Mouse (Mus musculus) embryonic facial prominence, embryonic 15.5 days (tissue): ENCODE data around the gene Gnb1. TPM values are rescaled to one million over a fixed set of nuclear protein-coding genes. Genes with fewer than 3 reads are reported as not detected.
"Not testable (repeated sequence)": the region's sequence is repeated elsewhere in the genome, so short reads cannot be mapped to it uniquely, and the experiment has no call there.

Experiments
- ATAC-seq: fragments of 200-750 bp; cut with Nextera tagmentation; 2 replicates; pipeline ENCODE4 v1.8.0; 2017; ENCODE audit warnings: low read depth, moderate TSS enrichment; ENCODE audit not compliant: insufficient number of reproducible peaks, low FRiP score, low TSS enrichment
- H3K27ac ChIP-seq: fragments of 300-500 bp; sonication (generic); replicated peaks from 2 replicates; pipeline ENCODE4 v1.5.1; 2015; ENCODE audit warnings: mild to moderate bottlenecking, inconsistent platforms
- H3K27me3 ChIP-seq: fragments of 300-500 bp; sonication (generic); 2 replicates; pipeline ENCODE4 v1.6.1; 2015; ENCODE audit warnings: inconsistent platforms
- H3K36me3 ChIP-seq: fragments of 300-500 bp; sonication (generic); 2 replicates; pipeline ENCODE4 v1.6.1; 2015; ENCODE audit warnings: mild to moderate bottlenecking, inconsistent platforms
- H3K4me1 ChIP-seq: fragments of 300-500 bp; sonication (generic); 2 replicates; pipeline ENCODE4 v1.6.1; 2015; ENCODE audit warnings: inconsistent platforms
- H3K4me2 ChIP-seq: fragments of 300-500 bp; sonication (generic); replicated peaks from 2 replicates; pipeline ENCODE4 v1.6.1; 2015; ENCODE audit warnings: mild to moderate bottlenecking, inconsistent platforms
- H3K4me3 ChIP-seq: fragments of 300-500 bp; sonication (generic); replicated peaks from 2 replicates; pipeline ENCODE4 v1.5.1; 2015; ENCODE audit warnings: mild to moderate bottlenecking, inconsistent platforms
- H3K9ac ChIP-seq: fragments of 300-500 bp; sonication (generic); 2 replicates; pipeline ENCODE4 v1.6.1; 2015; ENCODE audit warnings: inconsistent platforms
- H3K9me3 ChIP-seq: fragments of 300-500 bp; sonication (generic); replicated peaks from 2 replicates; pipeline ENCODE4 v1.6.1; 2016; ENCODE audit warnings: inconsistent platforms
- WGBS: fragments of 180-500 bp; shearing (Covaris S2); methylation state at CpG from one replicate; pipeline ENCODE4 v1.1.7; 2015; 5-methylcytosine and 5-hydroxymethylcytosine counted together
- polyA plus RNA-seq: library from polyadenylated mRNA; unstranded; fragments of >200 nt; fragmentation: Nextera tagmentation; extraction: Ambion mirVana; gene quantifications from 2 replicates; pipeline ENCODE4 v1.2.1, GENCODE M21; 2015

Gnb1 gene
- polyA plus RNA-seq, 1 experiment from 2014 or later: 456 TPM

- Histone ChIP-seq H3K9ac (no peak overlapping the region), H3K27me3 (no peaks in the 10 kb centered on the region), H3K4me2 (no peak overlapping the region), H3K36me3 (no peaks in the 10 kb centered on the region), H3K9me3 (no peaks in the 10 kb centered on the region), H3K4me3 (no peak overlapping the region), H3K4me1 (peaks cover 27% of the 10 kb centered on the region), H3K27ac (no peak overlapping the region)
- ATAC-seq: no peak
- 41% methylated on average over 2 of the region's 2 CpGs for WGBS
Measured at GRCm38 (mm10) chr4:155568170-155568569, 77.0 kb downstream of the Gnb1 start.

GRCm38 (mm10) chr4:155568632-155569370 lies 77.6 kb downstream of the Gnb1 start:
- WGBS: 86% methylated on average over 7 of the region's 7 CpGs
- no peak overlapping the region for H3K4me3 ChIP-seq
- no peaks in the 10 kb centered on the region for H3K27me3 ChIP-seq
- peaks cover 27% of the 10 kb centered on the region for H3K4me1 ChIP-seq
- H3K27ac ChIP-seq: no peak overlapping the region
- H3K9ac ChIP-seq: no peak overlapping the region
- no peaks in the 10 kb centered on the region for H3K36me3 ChIP-seq
- H3K9me3 ChIP-seq: no peaks in the 10 kb centered on the region
- H3K4me2 ChIP-seq: no peak overlapping the region
- no peak for ATAC-seq

- 93% methylated on average over 6 of the region's 6 CpGs for WGBS
Measured at GRCm38 (mm10) chr4:155569818-155570217, 78.7 kb downstream of the Gnb1 start.

GRCm38 (mm10) chr4:155570315-155570714 lies 79.2 kb downstream of the Gnb1 start:
- not testable (repeated sequence) for ATAC-seq, H3K36me3 ChIP-seq, H3K4me3 ChIP-seq, H3K27me3 ChIP-seq, H3K9ac ChIP-seq, H3K27ac ChIP-seq, H3K4me2 ChIP-seq, H3K9me3 ChIP-seq
- 90% methylated on average over 11 of the region's 11 CpGs for WGBS
- peaks cover 15% of the 10 kb centered on the region for H3K4me1 ChIP-seq

More at GRCm38 (mm10) chr4:155569818-155570217, 78.7 kb downstream of the Gnb1 start:
- Histone ChIP-seq H3K27me3 (no peaks in the 10 kb centered on the region), H3K9me3 (no peaks in the 10 kb centered on the region), H3K4me2 (no peak overlapping the region), H3K4me1 (peaks cover 20% of the 10 kb centered on the region), H3K9ac (no peak overlapping the region), H3K27ac (no peak overlapping the region), H3K4me3 (no peak overlapping the region), H3K36me3 (no peaks in the 10 kb centered on the region)
- ATAC-seq: no peak

GRCm38 (mm10) chr4:155571442-155571841 lies 80.3 kb downstream of the Gnb1 start:
- H3K27ac ChIP-seq: no peak overlapping the region
- WGBS: 76% methylated on average over 2 of the region's 2 CpGs
- H3K27me3 ChIP-seq: no peaks in the 10 kb centered on the region
- ATAC-seq: no peak
- no peaks in the 10 kb centered on the region for H3K9me3 ChIP-seq
- H3K9ac ChIP-seq: no peak overlapping the region
- H3K4me1 ChIP-seq: peaks cover 7% of the 10 kb centered on the region
- no peak overlapping the region for H3K4me3 ChIP-seq
- H3K4me2 ChIP-seq: no peak overlapping the region
- H3K36me3 ChIP-seq: 0 out of 2 replicates have a peak, but pooled peaks cover 4% of the 10 kb centered on the region

GRCm38 (mm10) chr4:155573155-155573554 lies 82.0 kb downstream of the Gnb1 start:
- peaks cover 6% of the 10 kb centered on the region for H3K4me1 ChIP-seq
- no peak overlapping the region for H3K4me3 ChIP-seq
- H3K27ac ChIP-seq: no peak overlapping the region
- ATAC-seq: no peak
- WGBS: 93% methylated on average over 2 of the region's 2 CpGs
- no peak overlapping the region for H3K4me2 ChIP-seq
- no peak overlapping the region for H3K9ac ChIP-seq
- no peaks in the 10 kb centered on the region for H3K27me3 ChIP-seq
- no peaks in the 10 kb centered on the region for H3K9me3 ChIP-seq
- H3K36me3 ChIP-seq: peaks cover 19% of the 10 kb centered on the region

- no peak overlapping the region for H3K4me3 ChIP-seq
- no peak overlapping the region for H3K9ac ChIP-seq
- peaks cover 19% of the 10 kb centered on the region for H3K36me3 ChIP-seq
- no peak overlapping the region for H3K27ac ChIP-seq
- H3K4me2 ChIP-seq: no peak overlapping the region
- no peak for ATAC-seq
- no peaks in the 10 kb centered on the region for H3K9me3 ChIP-seq
- no peaks in the 10 kb centered on the region for H3K27me3 ChIP-seq
- 93% methylated on average over 9 of the region's 9 CpGs for WGBS
- peaks cover 6% of the 10 kb centered on the region for H3K4me1 ChIP-seq
Measured at GRCm38 (mm10) chr4:155573876-155574275, 82.7 kb downstream of the Gnb1 start.

- no peak overlapping the region for H3K27ac ChIP-seq
- H3K9ac ChIP-seq: no peak overlapping the region
- 85% methylated on average over 11 of the region's 11 CpGs for WGBS
- peaks cover 19% of the 10 kb centered on the region for H3K36me3 ChIP-seq
- H3K27me3 ChIP-seq: no peaks in the 10 kb centered on the region
- no peak for ATAC-seq
- H3K4me1 ChIP-seq: peaks cover 6% of the 10 kb centered on the region
- H3K4me3 ChIP-seq: no peak overlapping the region
- H3K9me3 ChIP-seq: no peaks in the 10 kb centered on the region
- H3K4me2 ChIP-seq: no peak overlapping the region
Measured at GRCm38 (mm10) chr4:155574931-155575330, 83.8 kb downstream of the Gnb1 start.

- Histone ChIP-seq H3K4me1 (peaks cover 6% of the 10 kb centered on the region), H3K4me2 (no peak overlapping the region), H3K9me3 (no peaks in the 10 kb centered on the region), H3K9ac (no peak overlapping the region), H3K27ac (no peak overlapping the region), H3K36me3 (peaks cover 19% of the 10 kb centered on the region), H3K4me3 (no peak overlapping the region), H3K27me3 (no peaks in the 10 kb centered on the region)
- WGBS: 89% methylated on average over 8 of the region's 8 CpGs
- ATAC-seq: no peak
Measured at GRCm38 (mm10) chr4:155575521-155575920, 84.4 kb downstream of the Gnb1 start.

- no peaks in the 10 kb centered on the region for H3K27me3 ChIP-seq
- no peak overlapping the region for H3K4me2 ChIP-seq
- no peaks in the 10 kb centered on the region for H3K9me3 ChIP-seq
- no peaks in the 10 kb centered on the region for H3K4me1 ChIP-seq
- H3K4me3 ChIP-seq: no peak overlapping the region
- H3K9ac ChIP-seq: no peak overlapping the region
- no peak for ATAC-seq
- H3K27ac ChIP-seq: no peak overlapping the region
- 92% methylated on average over 9 of the region's 9 CpGs for WGBS
- peaks cover 23% of the 10 kb centered on the region for H3K36me3 ChIP-seq
Measured at GRCm38 (mm10) chr4:155577132-155577531, 86.0 kb downstream of the Gnb1 start.

- H3K27ac ChIP-seq: no peak overlapping the region
- H3K4me1 ChIP-seq: no peaks in the 10 kb centered on the region
- no peak overlapping the region for H3K4me2 ChIP-seq
- peaks cover 28% of the 10 kb centered on the region for H3K36me3 ChIP-seq
- H3K9ac ChIP-seq: no peak overlapping the region
- no peaks in the 10 kb centered on the region for H3K27me3 ChIP-seq
- no peak for ATAC-seq
- H3K4me3 ChIP-seq: no peak overlapping the region
- H3K9me3 ChIP-seq: no peaks in the 10 kb centered on the region
- 82% methylated on average over 5 of the region's 5 CpGs for WGBS
Measured at GRCm38 (mm10) chr4:155577741-155578140, 86.6 kb downstream of the Gnb1 start.
